Mouse (Mus musculus) adrenal gland, adult 2 months (tissue): ENCODE data around the gene Spred2. TPM values are rescaled to one million over a fixed set of nuclear protein-coding genes. Genes with fewer than 3 reads are reported as not detected.
"Not testable (repeated sequence)": the region's sequence is repeated elsewhere in the genome, so short reads cannot be mapped to it uniquely, and the experiment has no call there.

Experiments used
- DNase-seq: peaks from one replicate; pipeline ENCODE4 v3.0.0; 2021
- polyA plus RNA-seq: library from polyadenylated mRNA; depleted of rRNA; stranded (reverse); fragments of >200 nt; gene quantifications from 2 replicates; pipeline ENCODE4 v1.2.3, GENCODE M21; 2012; rRNA removed
- total RNA-seq, 2 experiments: library from RNA; stranded (reverse); gene quantifications; 2 replicates each; pipeline ENCODE4 v1.2.3; 2021

Gene Spred2
- total and polyA plus RNA-seq, 3 experiments, result 27.5 to 36.6 (median 34.0) TPM

- no peak for DNase-seq
Observed at GRCm38 (mm10) chr11:20054617-20055016, 130.4 kb downstream of the Spred2 start.

- DNase-seq, result no peak
Observed at GRCm38 (mm10) chr11:20056168-20056567, 132.0 kb downstream of the Spred2 start.

- DNase-seq, result no peak
Observed at GRCm38 (mm10) chr11:20057429-20057828, 133.3 kb downstream of the Spred2 start.

- no peak for DNase-seq
Observed at GRCm38 (mm10) chr11:20059736-20060135, 135.6 kb downstream of the Spred2 start.

GRCm38 (mm10) chr11:20062801-20063200 lies 138.6 kb downstream of the Spred2 start:
- DNase-seq, result peak; percentile 52

- DNase-seq, result not testable (repeated sequence)
Observed at GRCm38 (mm10) chr11:20064086-20064485, 139.9 kb downstream of the Spred2 start.

GRCm38 (mm10) chr11:20064926-20065325 lies 140.8 kb downstream of the Spred2 start:
- DNase-seq, result no peak

GRCm38 (mm10) chr11:20066106-20066505 lies 141.9 kb downstream of the Spred2 start:
- peak; percentile 81 for DNase-seq

- no peak for DNase-seq
Observed at GRCm38 (mm10) chr11:20067521-20067920, 143.3 kb downstream of the Spred2 start.

GRCm38 (mm10) chr11:20068346-20069004 lies 144.3 kb downstream of the Spred2 start:
- DNase-seq, result no peak

- DNase-seq, result no peak
Observed at GRCm38 (mm10) chr11:20072174-20072573, 148.0 kb downstream of the Spred2 start.

GRCm38 (mm10) chr11:20072826-20073225 lies 148.7 kb downstream of the Spred2 start:
- no peak for DNase-seq

Other genes with a start within 250 kb of the Spred2 start
- 100 to 1,000 TPM; 109 to 140 TPM for gene Actr2, start 188.5 kb downstream of the Spred2 start, total RNA-seq
- 4.4 and 5.0 TPM in 2 replicates for gene Actr2, start 188.5 kb downstream of the Spred2 start, polyA plus RNA-seq